Mouse (Mus musculus): ENCODE measurements around the gene Miip. TPM values are rescaled to one million over a fixed set of nuclear protein-coding genes. Genes with fewer than 3 reads are reported as not detected.
A peak's percentile ranks its signal among the peaks of the same experiment; 100 is the strongest.

Gene Miip
- polyA plus RNA-seq (2014; fragmentation: Nextera tagmentation; extraction: Ambion mirVana) = 40.7 and 47.4 TPM in 2 replicates

- H3K27ac ChIP-seq (ENCODE audit: low read depth, low read length) = peak within 1 kb of the TSS; percentile 79; the same call in 1 of the 2 replicates
- peak within 1 kb of the TSS; percentile 78 for H3K9ac ChIP-seq (ENCODE audit: low read depth, low read length)
- peak within 1 kb of the TSS; percentile 71 for H3K4me3 ChIP-seq (ENCODE audit: low read depth, low read length)
- peaks cover 17% of the 10 kb centered on the region for H3K4me1 ChIP-seq (replicated peaks; ENCODE audit: control insufficient read depth, insufficient read depth, low read length)
- WGBS = under 1% methylated on average over 30 of the region's 30 CpGs
- H3K9me3 ChIP-seq (ENCODE audit: control insufficient read depth, low read length) = no peaks in the 10 kb centered on the region
- DNase-seq (ENCODE audit: low spot score) (peak; percentile 91), ATAC-seq (replicated peaks; ENCODE audit: low FRiP score) (peak; percentile 97)
- H3K4me2 ChIP-seq = peak within 1 kb of the TSS; percentile 95
- no peaks in the 10 kb centered on the region for H3K27me3 ChIP-seq (replicated peaks; ENCODE audit: control insufficient read depth, insufficient read depth, low read length)
- H3K36me3 ChIP-seq (ENCODE audit: control insufficient read depth, insufficient read depth, low read length) = peaks cover 20% of the 10 kb centered on the region
These were observed at the start of gene Miip, which contains the start of gene Fv1 for GRCm38 (mm10) chr4:147868450-147869031. Miip (minus strand) TSS chr4:147868816. Fv1 (plus strand) TSS chr4:147868979.

GRCm38 (mm10) chr4:147909486-147909885 lies 40.9 kb upstream of the Miip start:
- no peak overlapping the region for H3K9ac ChIP-seq (ENCODE audit: low read depth, low read length)
- no peak for ATAC-seq (replicated peaks; ENCODE audit: low FRiP score)
- no peaks in the 10 kb centered on the region for H3K27me3 ChIP-seq (replicated peaks; ENCODE audit: control insufficient read depth, insufficient read depth, low read length)
- no peak overlapping the region for H3K4me3 ChIP-seq (ENCODE audit: low read depth, low read length)
- no peak overlapping the region for H3K27ac ChIP-seq (ENCODE audit: low read depth, low read length)
- WGBS = 93% methylated on average over 5 of the region's 5 CpGs
- no peaks in the 10 kb centered on the region for H3K36me3 ChIP-seq (ENCODE audit: control insufficient read depth, insufficient read depth, low read length)
- no peak for DNase-seq (ENCODE audit: low spot score)
- H3K4me1 ChIP-seq (replicated peaks; ENCODE audit: control insufficient read depth, insufficient read depth, low read length) = peaks cover 4% of the 10 kb centered on the region; the same call in 1 of the 2 replicates
- no peaks in the 10 kb centered on the region for H3K9me3 ChIP-seq (ENCODE audit: control insufficient read depth, low read length)
- H3K4me2 ChIP-seq = no peak overlapping the region

GRCm38 (mm10) chr4:147906230-147906629 lies 37.6 kb upstream of the Miip start:
- Histone ChIP-seq H3K4me1 (replicated peaks; ENCODE audit: control insufficient read depth, insufficient read depth, low read length) (peaks cover 9% of the 10 kb centered on the region; the same call in 1 of the 2 replicates), H3K27me3 (replicated peaks; ENCODE audit: control insufficient read depth, insufficient read depth, low read length) (no peaks in the 10 kb centered on the region), H3K9ac (ENCODE audit: low read depth, low read length) (no peak overlapping the region), H3K4me2 (no peak overlapping the region), H3K4me3 (ENCODE audit: low read depth, low read length) (no peak overlapping the region), H3K36me3 (ENCODE audit: control insufficient read depth, insufficient read depth, low read length) (0 out of 2 replicates have a peak, but pooled peaks cover 5% of the 10 kb centered on the region), H3K27ac (ENCODE audit: low read depth, low read length) (no peak overlapping the region), H3K9me3 (ENCODE audit: control insufficient read depth, low read length) (no peaks in the 10 kb centered on the region)
- WGBS = 78% methylated on average over 5 of the region's 5 CpGs
- ATAC-seq (replicated peaks; ENCODE audit: low FRiP score) (no peak), DNase-seq (ENCODE audit: low spot score) (no peak)

GRCm38 (mm10) chr4:147905090-147905659 lies 36.6 kb upstream of the Miip start:
- Histone ChIP-seq H3K27me3 (replicated peaks; ENCODE audit: control insufficient read depth, insufficient read depth, low read length) (no peaks in the 10 kb centered on the region), H3K27ac (ENCODE audit: low read depth, low read length) (no peak overlapping the region), H3K9ac (ENCODE audit: low read depth, low read length) (peak overlapping the region; percentile 80; the same call in 1 of the 2 replicates), H3K4me3 (ENCODE audit: low read depth, low read length) (peak overlapping the region; percentile 89), H3K9me3 (ENCODE audit: control insufficient read depth, low read length) (no peaks in the 10 kb centered on the region), H3K36me3 (ENCODE audit: control insufficient read depth, insufficient read depth, low read length) (0 out of 2 replicates have a peak, but pooled peaks cover 10% of the 10 kb centered on the region), H3K4me1 (replicated peaks; ENCODE audit: control insufficient read depth, insufficient read depth, low read length) (peaks cover 14% of the 10 kb centered on the region; the same call in 1 of the 2 replicates), H3K4me2 (peak overlapping the region; percentile 80)
- 4% methylated on average over 8 of the region's 8 CpGs for WGBS
- no peak for DNase-seq (ENCODE audit: low spot score)
- peak; percentile 3; the same call in 1 of the 2 replicates for ATAC-seq (replicated peaks; ENCODE audit: low FRiP score)

- peaks cover 13% of the 10 kb centered on the region; the same call in 1 of the 2 replicates for H3K36me3 ChIP-seq (ENCODE audit: control insufficient read depth, insufficient read depth, low read length)
- H3K9me3 ChIP-seq (ENCODE audit: control insufficient read depth, low read length) = no peaks in the 10 kb centered on the region
- peak within 1 kb of the TSS; percentile 76 for H3K27ac ChIP-seq (ENCODE audit: low read depth, low read length)
- peak within 1 kb of the TSS; percentile 89 for H3K4me3 ChIP-seq (ENCODE audit: low read depth, low read length)
- H3K4me2 ChIP-seq = peak within 1 kb of the TSS; percentile 80
- WGBS = under 1% methylated on average over 59 of the region's 59 CpGs
- peak; percentile 91 for ATAC-seq (replicated peaks; ENCODE audit: low FRiP score)
- no peaks in the 10 kb centered on the region for H3K27me3 ChIP-seq (replicated peaks; ENCODE audit: control insufficient read depth, insufficient read depth, low read length)
- peak; percentile 91 for DNase-seq (ENCODE audit: low spot score)
- H3K4me1 ChIP-seq (replicated peaks; ENCODE audit: control insufficient read depth, insufficient read depth, low read length) = peaks cover 14% of the 10 kb centered on the region; the same call in 1 of the 2 replicates
- H3K9ac ChIP-seq (ENCODE audit: low read depth, low read length) = peak within 1 kb of the TSS; percentile 80
These were observed 35.9 kb upstream of the Miip start, which contains the start of gene Mfn2 for GRCm38 (mm10) chr4:147904313-147905089. Mfn2 (minus strand) TSS chr4:147904704.

- Histone ChIP-seq H3K36me3 (ENCODE audit: control insufficient read depth, insufficient read depth, low read length) (peaks cover 17% of the 10 kb centered on the region; the same call in 1 of the 2 replicates), H3K27me3 (replicated peaks; ENCODE audit: control insufficient read depth, insufficient read depth, low read length) (no peaks in the 10 kb centered on the region), H3K9ac (ENCODE audit: low read depth, low read length) (peak overlapping the region; percentile 80), H3K9me3 (ENCODE audit: control insufficient read depth, low read length) (no peaks in the 10 kb centered on the region), H3K4me1 (replicated peaks; ENCODE audit: control insufficient read depth, insufficient read depth, low read length) (peaks cover 14% of the 10 kb centered on the region; the same call in 1 of the 2 replicates), H3K4me3 (ENCODE audit: low read depth, low read length) (peak overlapping the region; percentile 89), H3K4me2 (peak overlapping the region; percentile 80), H3K27ac (ENCODE audit: low read depth, low read length) (no peak overlapping the region)
- no peak for DNase-seq (ENCODE audit: low spot score)
- 69% methylated on average over 3 of the region's 3 CpGs for WGBS
- ATAC-seq (replicated peaks; ENCODE audit: low FRiP score) = no peak
These were observed 35.0 kb upstream of the Miip start for GRCm38 (mm10) chr4:147903601-147904000.

GRCm38 (mm10) chr4:147902906-147903500 lies 34.4 kb upstream of the Miip start:
- Histone ChIP-seq H3K27ac (ENCODE audit: low read depth, low read length) (no peak overlapping the region), H3K9me3 (ENCODE audit: control insufficient read depth, low read length) (no peaks in the 10 kb centered on the region), H3K9ac (ENCODE audit: low read depth, low read length) (peak overlapping the region; percentile 80), H3K27me3 (replicated peaks; ENCODE audit: control insufficient read depth, insufficient read depth, low read length) (no peaks in the 10 kb centered on the region), H3K4me3 (ENCODE audit: low read depth, low read length) (no peak overlapping the region), H3K36me3 (ENCODE audit: control insufficient read depth, insufficient read depth, low read length) (peaks cover 21% of the 10 kb centered on the region; the same call in 1 of the 2 replicates), H3K4me1 (replicated peaks; ENCODE audit: control insufficient read depth, insufficient read depth, low read length) (peaks cover 14% of the 10 kb centered on the region; the same call in 1 of the 2 replicates), H3K4me2 (peak overlapping the region; percentile 80)
- DNase-seq (ENCODE audit: low spot score) = no peak
- 90% methylated on average over 12 of the region's 12 CpGs for WGBS
- ATAC-seq (replicated peaks; ENCODE audit: low FRiP score) = no peak

- Histone ChIP-seq H3K4me1 (replicated peaks; ENCODE audit: control insufficient read depth, insufficient read depth, low read length) (peaks cover 14% of the 10 kb centered on the region; the same call in 1 of the 2 replicates), H3K36me3 (ENCODE audit: control insufficient read depth, insufficient read depth, low read length) (peaks cover 37% of the 10 kb centered on the region; the same call in 1 of the 2 replicates), H3K4me3 (ENCODE audit: low read depth, low read length) (no peak overlapping the region), H3K9me3 (ENCODE audit: control insufficient read depth, low read length) (no peaks in the 10 kb centered on the region), H3K9ac (ENCODE audit: low read depth, low read length) (no peak overlapping the region), H3K4me2 (no peak overlapping the region), H3K27ac (ENCODE audit: low read depth, low read length) (no peak overlapping the region), H3K27me3 (replicated peaks; ENCODE audit: control insufficient read depth, insufficient read depth, low read length) (no peaks in the 10 kb centered on the region)
- ATAC-seq (replicated peaks; ENCODE audit: low FRiP score) = no peak
- DNase-seq (ENCODE audit: low spot score) = no peak
- WGBS = 86% methylated on average over 7 of the region's 7 CpGs
These were observed 31.8 kb upstream of the Miip start for GRCm38 (mm10) chr4:147900452-147900851.
